Mouse (Mus musculus) heart, postnatal 0 days (tissue): ENCODE measurements around the gene Maml2. TPM values are rescaled to one million over a fixed set of nuclear protein-coding genes. Genes with fewer than 3 reads are reported as not detected.

Source experiments
- ATAC-seq: fragments of 200-750 bp; cut with Nextera tagmentation; 2 replicates; pipeline ENCODE4 v1.8.0; 2017; ENCODE audit warnings: low read depth, moderate number of reproducible peaks, moderate library complexity; ENCODE audit not compliant: insufficient read depth
- DNase-seq: peaks from one replicate; pipeline ENCODE4 v3.0.0-alpha.2; 2016; ENCODE audit warnings: low spot score
- H3K27ac ChIP-seq: fragments of 300-500 bp; sonication (generic); 2 replicates; pipeline ENCODE4 v1.5.1; 2014; ENCODE audit warnings: low read depth, mild to moderate bottlenecking
- H3K27me3 ChIP-seq: fragments of 300-500 bp; sonication (generic); 2 replicates; pipeline ENCODE4 v1.6.1; 2014; ENCODE audit warnings: low read length, mixed read lengths; ENCODE audit not compliant: control insufficient read depth, insufficient read depth
- H3K36me3 ChIP-seq: fragments of 300-500 bp; sonication (generic); replicated peaks from 2 replicates; pipeline ENCODE4 v1.6.1; 2014; ENCODE audit warnings: low read length, mixed read lengths; ENCODE audit not compliant: control insufficient read depth, insufficient read depth
- H3K4me1 ChIP-seq: fragments of 300-500 bp; sonication (generic); 2 replicates; pipeline ENCODE4 v1.6.1; 2014; ENCODE audit warnings: antibody characterized with exemption; ENCODE audit not compliant: control insufficient read depth, insufficient read depth
- H3K4me2 ChIP-seq: fragments of 300-500 bp; sonication (generic); 2 replicates; pipeline ENCODE4 v1.6.1; 2014; ENCODE audit warnings: low read depth, mild to moderate bottlenecking, low read length, moderate library complexity
- H3K4me3 ChIP-seq: fragments of 300-500 bp; sonication (generic); 2 replicates; pipeline ENCODE4 v1.5.1; 2014; ENCODE audit warnings: low read depth, low read length
- H3K9ac ChIP-seq: fragments of 300-500 bp; sonication (generic); replicated peaks from 2 replicates; pipeline ENCODE4 v1.6.1; 2014; ENCODE audit warnings: low read depth, low read length, mixed read lengths
- H3K9me3 ChIP-seq: fragments of 300-500 bp; sonication (generic); replicated peaks from 2 replicates; pipeline ENCODE4 v1.6.1; 2016; ENCODE audit warnings: low read length; ENCODE audit not compliant: control insufficient read depth
- CTCF ChIP-seq: IDR thresholded peaks from 2 replicates; pipeline ENCODE4 v1.5.1; 2016; ENCODE audit warnings: antibody characterized with exemption, control low read depth, low read depth
- EP300 ChIP-seq: IDR thresholded peaks from 2 replicates; pipeline ENCODE4 v1.6.1; 2016; ENCODE audit warnings: antibody characterized with exemption, low read depth
- WGBS: fragments of 180-500 bp; shearing (Covaris S2); extraction: QIAGEN DNeasy Blood & Tissue Kit; methylation state at CpG from one replicate; pipeline ENCODE4 v1.1.7; 2014; 5-methylcytosine and 5-hydroxymethylcytosine counted together
- polyA plus RNA-seq: library from polyadenylated mRNA; unstranded; fragments of >200 nt; fragmentation: Nextera tagmentation; extraction: Ambion mirVana; gene quantifications from 2 replicates; pipeline ENCODE4 v1.2.1, GENCODE M21; 2015
- total RNA-seq: library from RNA; depleted of rRNA; stranded (reverse); fragments of >200 nt; gene quantifications from 2 replicates; pipeline ENCODE4 v1.2.3, GENCODE M21; 2014; ENCODE audit warnings: low replicate concordance

Gene Maml2
- total and polyA plus RNA-seq, 2 experiments from 2014 or later = 6.0 to 7.0 TPM

- Histone ChIP-seq H3K4me3 (no peak overlapping the region), H3K9me3 (no peaks in the 10 kb centered on the region), H3K4me2 (no peak overlapping the region), H3K36me3 (no peaks in the 10 kb centered on the region), H3K27ac (no peak overlapping the region), H3K9ac (no peak overlapping the region), H3K27me3 (no peaks in the 10 kb centered on the region), H3K4me1 (peaks cover 67% of the 10 kb centered on the region)
- DNase-seq (no peak), ATAC-seq (no peak)
- no peak for TF ChIP-seq EP300
- no peak for TF ChIP-seq CTCF
- 87% methylated on average over 5 of the region's 5 CpGs for WGBS
Observed at GRCm38 (mm10) chr9:13303099-13303771, 5.5 kb downstream of the Maml2 start.

- no peak for TF ChIP-seq CTCF
- no peak for TF ChIP-seq EP300
- no peak for ATAC-seq
- H3K9ac ChIP-seq = no peak overlapping the region
- H3K4me1 ChIP-seq = peaks cover 60% of the 10 kb centered on the region
- no peaks in the 10 kb centered on the region for H3K9me3 ChIP-seq
- H3K27me3 ChIP-seq = no peaks in the 10 kb centered on the region
- H3K4me2 ChIP-seq = peak overlapping the region; percentile 24; the same call in 1 of the 2 replicates
- WGBS = 39% methylated on average over 6 of the region's 6 CpGs
- H3K36me3 ChIP-seq = no peaks in the 10 kb centered on the region
- DNase-seq = no peak
- H3K4me3 ChIP-seq = no peak overlapping the region
- peak overlapping the region; percentile 5 for H3K27ac ChIP-seq
Observed at GRCm38 (mm10) chr9:13303976-13304375, 6.2 kb downstream of the Maml2 start.

DNA sequence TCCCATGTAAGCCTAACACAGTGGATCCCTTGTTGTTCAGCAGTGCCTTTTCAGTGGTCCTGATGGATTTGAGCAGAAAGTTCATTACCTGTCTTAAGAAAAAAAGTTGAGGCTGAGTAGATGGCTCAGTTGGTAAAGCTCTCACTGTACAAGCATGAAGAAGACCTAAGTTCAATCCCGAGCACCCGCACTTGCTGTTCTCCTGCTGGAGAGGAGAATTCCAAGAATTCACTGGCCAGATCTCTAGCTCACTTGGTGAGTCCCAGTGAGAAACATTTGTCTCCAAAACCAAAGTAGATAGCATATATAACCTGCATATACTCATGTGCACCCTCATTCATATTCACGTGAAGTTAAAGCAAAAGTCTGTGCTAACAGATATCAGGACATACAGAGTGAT is 8.7 kb downstream of the Maml2 start:
- ATAC-seq (no peak), DNase-seq (no peak)
- H3K4me1 ChIP-seq = peaks cover 43% of the 10 kb centered on the region

GRCm38 (mm10) chr9:13307226-13307625 is 9.5 kb downstream of the Maml2 start:
- no peak for TF ChIP-seq CTCF
- no peak for TF ChIP-seq EP300
- WGBS = 44% methylated on average over 4 of the region's 4 CpGs
- no peaks in the 10 kb centered on the region for H3K9me3 ChIP-seq
- no peak overlapping the region for H3K9ac ChIP-seq
- H3K4me2 ChIP-seq = no peak overlapping the region
- peaks cover 35% of the 10 kb centered on the region for H3K4me1 ChIP-seq
- no peak for DNase-seq
- ATAC-seq = no peak
- H3K27ac ChIP-seq = 0 out of 2 replicates have a peak overlapping the region, but pooled peaks have one; percentile 26
- H3K27me3 ChIP-seq = no peaks in the 10 kb centered on the region
- H3K4me3 ChIP-seq = no peak overlapping the region
- no peaks in the 10 kb centered on the region for H3K36me3 ChIP-seq

More for the DNA sequence above, 8.7 kb downstream of the Maml2 start:
- Histone ChIP-seq H3K4me2 (no peak overlapping the region), H3K9me3 (no peaks in the 10 kb centered on the region), H3K36me3 (no peaks in the 10 kb centered on the region), H3K9ac (no peak overlapping the region), H3K27me3 (no peaks in the 10 kb centered on the region), H3K4me3 (no peak overlapping the region), H3K27ac (no peak overlapping the region)
- TF ChIP-seq EP300 (no peak), CTCF (no peak)
- 64% methylated on average over 3 of the region's 3 CpGs for WGBS

DNA sequence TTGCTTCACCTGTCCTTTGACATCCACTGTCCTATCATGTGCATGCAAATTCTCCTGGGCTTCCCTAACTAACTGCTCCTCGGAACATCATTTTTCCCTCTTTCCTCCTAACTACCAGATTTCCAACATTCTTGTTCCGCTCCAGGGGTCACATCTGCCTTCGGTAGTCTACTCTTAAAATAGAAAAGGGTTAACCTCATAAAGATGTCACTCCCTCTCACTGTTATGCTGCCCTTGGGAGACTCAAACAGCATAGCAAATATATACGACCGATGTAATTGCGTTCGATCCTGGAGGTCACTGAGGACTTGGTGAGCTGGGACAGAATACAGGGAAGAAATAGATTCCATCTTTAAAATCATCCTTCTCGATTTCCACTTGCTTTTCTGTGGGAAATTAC is 11.0 kb downstream of the Maml2 start:
- Histone ChIP-seq H3K4me2 (no peak overlapping the region), H3K27me3 (no peaks in the 10 kb centered on the region), H3K4me3 (no peak overlapping the region), H3K4me1 (peaks cover 26% of the 10 kb centered on the region), H3K9me3 (no peaks in the 10 kb centered on the region), H3K9ac (no peak overlapping the region), H3K36me3 (no peaks in the 10 kb centered on the region), H3K27ac (no peak overlapping the region)
- no peak for ATAC-seq
- WGBS = 76% methylated on average over 8 of the region's 8 CpGs
- DNase-seq = no peak
- TF ChIP-seq EP300 = no peak
- TF ChIP-seq CTCF = no peak

- Histone ChIP-seq H3K9ac (no peak overlapping the region), H3K27ac (no peak overlapping the region), H3K36me3 (no peaks in the 10 kb centered on the region), H3K9me3 (no peaks in the 10 kb centered on the region), H3K4me1 (peaks cover 20% of the 10 kb centered on the region; the same call in 1 of the 2 replicates), H3K27me3 (no peaks in the 10 kb centered on the region), H3K4me2 (no peak overlapping the region), H3K4me3 (no peak overlapping the region)
- DNase-seq = no peak
- TF ChIP-seq EP300 (no peak), CTCF (no peak)
- no peak for ATAC-seq
- 57% methylated on average over 7 of the region's 7 CpGs for WGBS
Observed at GRCm38 (mm10) chr9:13309807-13310206, 12.1 kb downstream of the Maml2 start.
